Mouse (Mus musculus) induced T-regulatory cell, adult 2 months (primary cell): ENCODE data around the gene Ube2cbp.

Experiments used
- DNase-seq: peaks from one replicate; pipeline ENCODE4 v3.0.0-alpha.2; 2012; ENCODE audit warnings: low read depth

Gene Ube2cbp

DNA sequence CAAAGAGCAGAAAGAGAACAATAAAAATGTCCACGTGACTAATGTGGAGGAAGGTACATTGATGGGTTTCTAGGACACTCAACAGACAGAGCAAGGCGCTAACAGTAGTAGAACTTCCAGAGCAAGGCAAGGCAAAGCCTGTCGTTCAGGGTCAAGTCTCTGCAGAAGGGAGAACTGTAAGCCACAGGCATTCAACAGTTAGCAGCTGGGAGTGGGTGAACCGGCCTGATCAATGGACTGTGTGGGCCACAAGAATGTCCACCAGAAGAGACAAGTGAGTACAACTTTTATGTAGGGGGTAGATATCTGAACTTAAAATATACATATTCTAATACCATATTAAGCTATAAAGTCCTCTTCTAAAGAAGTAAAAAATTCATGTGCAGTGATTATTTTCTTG is 41.4 kb downstream of the Ube2cbp start:
- DNase-seq: no peak

DNA sequence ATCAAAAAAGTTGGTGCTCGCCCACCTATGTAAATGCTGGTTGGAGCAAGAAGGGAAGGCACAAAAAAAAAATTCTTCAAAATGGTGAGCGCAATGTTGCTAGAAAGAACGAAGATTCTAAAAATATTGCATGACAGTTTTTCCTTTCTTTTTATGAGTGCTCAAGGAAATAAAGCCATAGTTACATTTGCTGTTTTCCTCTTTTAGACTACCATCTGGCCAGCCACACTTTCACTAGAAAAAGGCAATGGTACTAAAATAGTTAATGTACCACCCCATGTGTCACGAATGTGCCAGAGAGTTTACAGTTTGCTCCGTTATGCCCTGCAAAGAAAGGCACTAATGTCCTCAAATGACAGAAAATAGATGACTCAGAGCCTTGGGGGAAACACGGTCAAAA is 45.4 kb downstream of the Ube2cbp start:
- no peak for DNase-seq

DNA sequence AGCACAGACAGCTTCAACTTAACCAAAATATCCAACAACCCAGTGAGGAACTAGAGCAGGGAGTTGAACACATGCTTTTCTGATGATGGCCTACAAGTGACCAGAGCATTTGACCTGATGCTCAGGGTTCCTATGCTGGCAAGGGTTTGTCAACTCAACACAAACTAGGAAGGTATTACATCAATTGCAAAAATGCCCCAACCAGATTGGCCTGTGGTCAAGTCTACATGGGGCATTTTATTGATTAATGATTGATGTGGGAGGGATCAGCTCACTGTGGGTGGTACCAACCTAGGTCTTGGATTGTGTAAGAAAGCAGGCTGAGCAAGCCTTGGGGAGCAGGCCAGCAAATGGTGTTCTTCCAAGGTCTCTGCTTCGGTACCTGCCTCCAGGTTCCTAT is 46.8 kb downstream of the Ube2cbp start:
- DNase-seq: no peak

DNA sequence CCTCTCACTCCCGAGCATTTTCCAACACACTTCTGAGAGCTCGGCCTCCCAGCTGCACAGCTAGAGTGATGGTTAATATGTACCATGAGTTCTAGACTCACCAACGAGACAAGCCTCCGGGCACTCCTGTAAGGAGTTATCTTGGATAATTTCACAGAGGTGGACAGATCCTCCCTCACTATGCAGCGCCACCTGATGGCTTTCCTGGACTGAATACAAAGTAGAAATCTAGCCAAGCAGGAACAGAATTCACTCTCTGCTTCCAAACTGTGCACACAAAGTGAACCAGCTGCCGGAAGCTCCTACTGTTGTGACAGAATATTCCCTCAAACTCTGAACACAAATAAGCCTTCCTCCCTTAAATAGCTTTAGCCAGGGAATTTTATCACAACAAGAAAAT is 69.0 kb downstream of the Ube2cbp start:
- no peak for DNase-seq

DNA sequence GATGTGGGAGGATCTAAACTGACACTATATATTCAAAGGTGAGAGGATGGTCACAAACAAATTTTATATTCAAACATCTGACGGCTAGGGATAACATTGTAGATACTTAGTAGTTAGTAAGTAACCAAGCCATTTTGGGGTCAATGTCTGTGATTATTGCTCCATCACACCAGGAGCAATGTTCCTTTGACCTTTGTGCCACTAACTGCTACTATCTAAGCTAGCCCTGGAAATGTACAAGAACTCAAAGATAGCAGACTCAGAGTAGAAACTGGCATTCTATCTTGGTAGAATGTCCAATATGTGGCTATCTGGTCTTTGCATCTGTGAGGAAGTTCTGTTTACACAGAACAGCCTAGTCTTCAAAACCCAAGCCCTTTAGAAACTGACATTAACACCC is 69.7 kb downstream of the Ube2cbp start:
- no peak for DNase-seq

DNA sequence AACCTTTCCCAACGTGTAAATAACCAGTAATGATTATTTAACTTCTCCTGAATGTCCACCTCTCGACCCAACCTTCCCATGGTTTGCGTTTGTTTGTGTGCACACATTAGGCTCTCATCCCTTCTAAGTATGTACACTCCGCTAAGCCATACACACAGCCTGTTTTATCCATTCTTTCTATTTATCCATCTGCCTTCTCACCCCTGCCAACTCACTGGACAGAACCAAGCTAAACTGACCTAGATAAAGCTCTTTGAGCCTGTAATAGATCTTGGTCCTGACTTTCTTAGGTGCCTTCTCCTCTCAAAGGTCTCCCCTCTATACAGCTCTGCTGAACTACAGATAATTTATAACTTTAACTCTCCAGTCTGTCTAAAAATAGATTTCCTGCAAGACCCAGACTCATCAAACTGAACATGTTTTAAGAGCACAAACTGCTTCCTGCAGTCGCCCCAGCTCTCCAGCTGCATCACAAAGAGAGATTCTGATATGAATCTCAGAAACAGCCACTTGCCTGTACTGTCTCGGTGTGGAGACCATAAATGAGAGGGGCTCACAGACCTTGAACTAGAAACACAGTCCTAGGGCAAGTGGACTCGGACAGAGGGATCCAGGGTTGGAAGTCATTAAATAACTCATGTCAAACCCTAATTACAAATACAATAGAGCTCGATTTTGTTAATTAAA is 71.0 kb downstream of the Ube2cbp start:
- DNase-seq: no peak

DNA sequence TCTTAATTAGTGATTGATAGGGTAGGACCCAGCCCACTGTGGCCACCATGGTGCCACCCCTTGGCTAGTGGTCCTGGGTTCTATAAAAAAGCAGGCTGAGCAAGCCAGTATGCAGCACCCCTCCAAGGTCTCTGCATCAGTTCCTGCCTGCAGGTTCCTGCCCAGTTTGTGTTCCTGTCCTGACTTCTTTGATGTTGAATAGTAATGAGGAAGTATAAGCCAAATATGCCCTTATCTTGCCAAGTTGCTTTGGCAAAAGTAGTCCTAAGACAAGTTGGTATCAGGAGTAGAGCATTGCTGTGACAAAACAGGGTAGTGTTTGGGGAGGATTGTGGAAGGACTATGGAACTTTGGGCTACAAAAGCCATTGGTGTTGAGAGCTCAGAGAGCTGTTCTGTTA is 73.3 kb downstream of the Ube2cbp start:
- DNase-seq: no peak

DNA sequence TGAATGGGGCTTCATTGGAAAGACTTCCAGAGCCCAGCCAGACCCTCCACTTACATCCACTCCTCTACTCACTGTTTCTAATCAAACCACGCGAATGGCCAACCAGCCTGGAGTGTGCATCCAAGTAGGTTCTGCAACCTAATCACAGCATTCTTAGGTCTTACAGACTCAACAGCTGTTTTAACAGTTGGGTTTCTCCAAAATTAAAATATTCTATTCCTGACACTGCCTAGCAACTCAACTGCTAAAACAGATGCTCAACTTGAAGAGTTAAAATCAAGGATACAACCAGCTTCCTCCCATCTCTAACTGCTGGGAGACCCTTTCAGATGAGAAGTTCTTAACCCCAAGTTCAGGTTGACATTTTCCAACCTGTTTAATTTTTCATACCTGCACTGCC is 74.0 kb downstream of the Ube2cbp start:
- DNase-seq: no peak

DNA sequence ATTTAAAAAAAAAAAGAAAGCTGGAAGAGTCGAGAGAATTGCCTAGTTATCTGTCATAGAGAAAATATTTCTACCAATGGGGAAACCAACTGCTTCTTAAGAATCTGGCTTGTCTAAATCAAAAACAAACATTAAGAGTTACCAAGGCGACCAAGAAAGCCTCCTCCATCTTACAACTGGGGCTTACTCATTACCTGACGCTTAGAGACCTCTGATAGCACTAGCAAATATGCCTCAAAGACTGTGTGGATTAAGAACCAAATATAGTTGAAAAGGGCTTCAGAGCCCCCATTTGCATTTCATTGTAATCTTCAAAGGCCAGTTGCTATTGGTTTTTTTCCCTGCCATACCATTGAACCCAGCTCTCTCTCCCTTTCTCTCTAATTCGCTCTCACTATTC is 76.2 kb downstream of the Ube2cbp start:
- DNase-seq: no peak

DNA sequence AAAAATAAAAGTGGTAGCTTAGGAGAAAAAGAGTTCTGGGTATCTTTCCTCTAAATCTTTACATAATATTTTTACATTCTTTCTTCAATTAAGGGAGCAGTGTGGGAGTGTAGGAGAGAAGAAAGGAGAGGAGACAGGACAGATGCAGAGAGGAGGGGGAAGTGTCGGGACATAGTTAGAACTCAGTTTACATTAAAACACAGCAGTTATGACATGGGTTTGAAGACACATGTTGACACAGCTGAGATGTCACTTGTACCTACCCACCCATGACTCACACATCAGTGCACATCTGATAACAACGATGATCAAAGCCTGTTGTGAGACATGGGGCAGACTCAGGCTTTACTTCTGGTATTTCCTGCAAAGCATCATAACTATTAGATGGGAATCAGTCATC is 87.8 kb downstream of the Ube2cbp start:
- no peak for DNase-seq

DNA sequence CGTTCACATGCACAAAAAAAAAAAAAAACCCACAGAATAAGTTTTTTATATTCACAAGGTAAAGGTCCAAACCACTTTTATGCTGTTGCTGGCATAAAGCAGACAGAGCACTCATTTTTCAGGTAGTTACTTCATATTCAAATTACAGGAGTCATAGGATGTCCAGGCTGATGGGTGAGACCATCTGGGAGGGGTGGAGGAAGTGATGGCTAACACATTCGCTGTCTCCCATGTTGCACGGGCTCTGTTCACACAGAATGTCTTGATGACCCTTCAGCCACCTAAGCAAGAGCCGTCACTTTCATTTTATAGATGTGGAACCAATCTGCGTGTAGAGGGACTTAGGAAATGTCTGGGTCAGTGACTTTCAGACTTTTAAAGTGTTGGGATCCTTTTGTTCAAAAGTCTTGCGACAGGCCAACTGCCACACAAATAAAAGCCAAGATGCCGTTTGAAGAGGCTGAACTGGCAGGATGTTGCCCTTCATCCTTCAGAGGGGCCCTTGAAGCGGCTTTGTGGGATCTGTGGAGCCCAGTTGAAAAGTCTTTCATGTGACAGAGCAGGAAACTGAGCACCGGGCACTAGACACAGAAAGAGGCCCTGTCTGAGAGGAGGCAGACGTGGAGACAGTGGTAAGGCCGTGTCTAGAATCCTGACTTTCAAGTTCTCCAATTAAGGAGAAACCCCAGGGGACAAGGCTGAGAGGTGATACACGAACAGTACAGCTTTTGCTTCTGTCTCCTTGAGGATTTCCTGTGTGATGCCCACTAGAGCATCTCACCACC is 91.8 kb downstream of the Ube2cbp start:
- no peak for DNase-seq

DNA sequence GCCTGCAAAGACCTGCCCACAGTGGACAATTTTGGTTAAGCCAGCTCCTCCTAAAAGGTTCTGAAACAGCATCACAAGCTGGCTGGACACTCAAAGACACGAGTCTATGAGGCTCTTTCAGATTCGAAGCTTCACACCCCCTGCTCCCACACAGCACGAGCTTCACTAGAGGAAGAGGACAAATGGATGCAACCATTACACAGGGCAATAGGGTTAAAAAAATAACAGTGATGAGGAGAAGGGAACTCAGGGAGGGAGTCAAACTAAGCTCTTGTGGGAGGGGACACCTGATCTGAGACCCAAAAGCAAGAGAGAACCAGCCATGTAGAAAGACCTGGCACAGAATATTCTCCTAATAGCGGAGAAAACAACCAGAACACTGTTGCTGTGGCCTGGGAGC is 95.5 kb downstream of the Ube2cbp start:
- no peak for DNase-seq

DNA sequence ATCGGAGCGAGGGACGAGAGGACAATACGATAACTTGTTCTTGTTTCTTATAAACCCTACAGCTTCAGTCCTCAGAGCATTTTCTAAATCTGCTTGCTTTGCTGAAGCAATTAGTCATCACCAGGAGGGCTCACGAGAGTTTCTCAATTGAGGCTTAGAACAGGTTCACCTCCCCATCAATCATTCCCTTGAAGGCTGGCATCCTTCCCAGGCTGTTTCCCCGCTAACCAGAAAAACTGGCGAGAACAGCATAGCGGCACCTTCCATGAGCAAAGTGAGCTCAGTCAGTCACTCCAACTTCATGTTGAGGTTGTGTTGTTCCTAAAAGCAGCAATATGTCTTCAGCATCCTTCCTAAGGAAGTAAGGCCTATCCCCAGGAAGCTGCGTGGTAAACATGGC is 104.2 kb downstream of the Ube2cbp start:
- DNase-seq: no peak

DNA sequence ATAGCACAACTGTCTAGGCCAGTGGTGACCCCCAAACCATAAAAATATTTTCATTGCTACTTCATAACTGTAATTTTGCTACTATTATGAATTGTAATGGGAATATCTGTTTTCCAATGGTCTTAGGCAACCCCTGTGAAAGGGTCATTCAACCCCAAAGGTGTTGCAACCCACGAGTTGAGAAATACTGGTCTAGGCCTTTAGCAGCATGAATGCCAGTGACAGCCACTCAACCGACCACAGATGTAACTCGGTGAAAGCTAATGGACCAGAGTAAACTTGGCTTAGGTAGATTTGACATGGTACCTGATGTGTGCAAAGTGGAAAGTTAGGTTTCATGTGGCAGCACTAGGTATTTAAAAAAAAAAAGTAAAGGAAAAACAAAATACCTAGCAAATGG is 108.9 kb downstream of the Ube2cbp start:
- DNase-seq: no peak

DNA sequence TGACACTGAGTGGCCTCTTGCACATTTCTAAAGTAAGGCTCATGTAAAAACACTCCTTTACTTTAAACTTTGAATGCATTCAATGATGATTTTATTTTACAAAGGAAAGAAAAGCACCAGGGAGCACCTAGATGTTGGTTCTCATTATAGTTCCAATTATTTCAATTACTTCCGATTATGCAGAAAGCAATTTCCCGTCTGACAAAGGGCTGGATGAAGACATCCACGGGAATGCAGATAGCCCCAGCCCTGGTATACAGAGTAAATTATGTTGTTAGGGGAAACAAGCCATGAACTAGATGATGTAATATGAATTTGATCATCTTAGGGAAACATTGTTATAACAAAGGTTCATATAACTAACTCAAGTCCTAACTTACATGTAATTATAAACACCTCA is 113.3 kb downstream of the Ube2cbp start:
- DNase-seq: no peak

DNA sequence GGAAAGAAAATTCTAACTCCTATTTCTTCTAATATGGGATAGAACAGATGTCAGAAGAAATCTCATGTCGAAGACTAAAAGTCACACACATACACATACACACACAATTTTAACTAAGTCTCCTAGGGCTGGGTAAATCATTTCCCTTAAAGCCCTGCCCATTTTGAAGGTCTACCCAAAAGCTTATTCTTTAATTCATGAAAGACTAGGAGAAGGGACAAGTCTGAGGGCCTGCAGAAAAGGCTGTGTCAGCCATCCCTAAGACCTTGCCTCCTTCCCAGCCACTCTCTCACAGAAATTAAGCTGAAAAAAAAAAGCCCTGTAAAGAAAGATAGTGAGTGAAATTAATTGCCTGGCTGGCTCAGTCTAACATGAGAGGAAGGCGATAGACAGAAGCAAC is 128.0 kb downstream of the Ube2cbp start:
- DNase-seq: no peak

DNA sequence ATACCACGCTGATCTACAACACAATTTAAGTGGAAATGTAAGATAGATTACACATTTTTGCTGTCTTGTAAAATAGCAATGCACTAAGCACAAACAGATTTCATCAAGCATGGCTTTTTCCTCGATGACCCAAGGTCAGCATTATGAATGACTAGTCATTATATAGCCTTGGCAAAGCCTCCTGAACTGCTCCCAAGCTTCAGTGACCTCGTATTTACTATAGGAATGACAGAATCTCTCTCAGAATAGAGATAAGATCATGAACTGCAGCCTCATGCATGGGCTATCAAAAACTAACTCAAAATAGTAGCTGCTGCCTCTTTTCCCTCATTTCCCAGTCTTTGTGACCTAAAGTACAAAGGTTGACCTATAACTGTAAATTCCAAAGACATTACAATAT is 128.4 kb downstream of the Ube2cbp start:
- DNase-seq: no peak

DNA sequence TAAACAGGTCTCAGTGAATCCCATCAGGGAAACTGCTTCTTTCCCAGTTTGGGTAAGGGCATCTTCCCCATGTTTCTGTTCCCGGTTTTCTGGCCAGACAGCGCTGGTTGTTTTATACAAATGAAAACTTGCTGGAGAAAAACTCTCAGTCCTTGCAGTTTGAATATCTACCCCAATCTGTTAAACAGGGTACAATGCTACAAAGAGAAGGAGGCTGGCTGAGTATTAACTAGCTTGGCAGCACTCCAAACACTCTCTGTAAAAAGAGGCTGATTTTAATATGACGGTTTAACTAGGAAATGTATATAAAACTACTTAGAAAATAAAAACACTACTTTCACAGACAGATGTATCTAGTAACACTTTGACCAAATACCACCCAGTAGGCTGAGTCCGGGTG is 129.2 kb downstream of the Ube2cbp start:
- DNase-seq: no peak

DNA sequence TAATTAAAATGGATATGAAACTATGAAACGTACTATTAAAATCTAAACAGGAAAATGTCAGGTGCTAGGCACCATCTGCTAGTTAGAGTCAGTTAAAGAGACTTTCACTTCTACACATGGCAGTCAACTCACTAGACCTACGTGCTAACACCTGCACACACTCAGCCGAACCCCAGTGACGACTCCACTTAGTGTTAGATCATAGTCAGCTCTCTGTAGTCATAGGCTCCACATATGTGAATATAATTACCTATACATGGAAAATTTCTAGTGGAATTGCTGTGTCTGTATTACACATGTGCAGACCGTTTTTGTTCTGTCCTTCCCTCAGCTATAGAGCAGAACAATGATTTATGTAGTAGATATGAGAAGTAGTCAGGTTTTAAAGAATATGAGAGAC is 130.4 kb downstream of the Ube2cbp start:
- DNase-seq: no peak

DNA sequence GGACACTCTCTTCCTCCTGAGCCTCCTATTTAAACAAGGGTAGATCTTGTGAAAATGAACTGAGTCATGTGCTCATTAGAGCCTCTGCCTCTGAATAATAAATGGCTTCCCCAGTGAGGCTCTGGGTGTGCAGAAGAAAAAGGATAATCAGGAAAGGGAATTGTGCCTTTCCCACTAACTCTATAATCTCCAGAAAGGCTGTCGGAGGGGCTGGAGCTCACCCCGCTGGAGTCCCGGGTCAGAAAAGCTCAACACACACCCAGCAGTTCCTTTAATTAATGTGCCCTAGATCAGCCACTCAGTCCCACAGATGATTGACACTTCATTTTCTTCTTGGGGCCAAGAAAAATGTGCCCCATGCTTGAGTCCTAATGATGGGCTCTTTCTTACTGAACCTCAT is 134.2 kb downstream of the Ube2cbp start:
- DNase-seq: no peak

DNA sequence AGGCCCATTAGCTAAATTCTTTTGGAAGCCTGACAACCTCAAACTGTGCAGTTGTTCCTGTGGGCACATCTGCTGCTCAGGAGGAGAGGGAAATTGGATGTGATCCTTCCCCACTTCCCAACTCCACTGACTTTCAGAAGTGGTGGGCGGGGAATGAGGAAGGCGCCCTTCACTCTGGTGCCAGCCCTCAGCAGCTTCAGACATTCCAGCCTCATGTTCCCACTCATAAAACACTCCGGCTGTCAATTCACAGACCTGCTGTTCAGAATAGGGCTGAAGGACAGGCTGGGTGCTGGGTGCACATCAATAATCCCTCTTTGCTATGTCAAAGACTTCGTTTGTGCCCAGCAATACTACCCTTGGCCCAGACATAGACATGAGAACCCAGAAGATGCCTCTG is 136.5 kb downstream of the Ube2cbp start:
- no peak for DNase-seq

DNA sequence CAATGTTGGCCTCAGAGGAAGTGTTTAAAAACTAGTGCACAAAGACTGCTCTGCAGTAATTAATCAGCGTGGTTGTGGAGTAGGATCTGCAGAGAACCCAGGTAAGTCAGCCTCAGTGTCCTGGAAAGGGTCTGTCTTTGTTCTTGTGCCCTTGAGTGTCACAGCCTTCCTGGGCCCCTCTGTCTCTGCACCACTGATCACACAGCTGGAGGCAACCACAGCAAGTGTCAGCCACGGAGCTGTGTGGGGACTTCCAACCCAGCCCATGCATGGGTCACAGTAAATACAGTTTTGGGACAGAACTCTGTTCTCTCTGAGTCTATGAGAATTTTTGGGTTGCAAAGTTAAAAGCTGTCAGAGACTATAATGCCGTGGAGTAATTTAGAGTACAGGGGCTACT is 137.4 kb downstream of the Ube2cbp start:
- DNase-seq: no peak

DNA sequence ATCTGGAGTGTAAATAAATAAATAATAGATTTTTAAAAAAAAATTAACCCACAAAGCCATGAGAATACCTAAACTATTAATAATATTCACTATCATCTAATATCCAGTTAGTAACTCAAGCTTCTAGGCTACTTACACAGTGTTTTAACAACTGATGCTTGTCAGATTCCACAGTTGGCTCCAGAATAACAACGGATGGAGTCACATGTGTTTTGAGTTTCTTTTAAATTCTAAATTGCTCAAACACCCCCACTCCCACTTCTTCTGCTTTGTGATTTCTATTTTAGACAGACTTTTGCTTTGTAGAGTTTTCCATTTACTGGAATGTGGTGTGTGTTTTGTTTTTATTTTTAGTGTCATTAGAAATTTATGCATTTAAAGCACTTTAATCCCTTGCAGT is 140.0 kb downstream of the Ube2cbp start:
- no peak for DNase-seq

DNA sequence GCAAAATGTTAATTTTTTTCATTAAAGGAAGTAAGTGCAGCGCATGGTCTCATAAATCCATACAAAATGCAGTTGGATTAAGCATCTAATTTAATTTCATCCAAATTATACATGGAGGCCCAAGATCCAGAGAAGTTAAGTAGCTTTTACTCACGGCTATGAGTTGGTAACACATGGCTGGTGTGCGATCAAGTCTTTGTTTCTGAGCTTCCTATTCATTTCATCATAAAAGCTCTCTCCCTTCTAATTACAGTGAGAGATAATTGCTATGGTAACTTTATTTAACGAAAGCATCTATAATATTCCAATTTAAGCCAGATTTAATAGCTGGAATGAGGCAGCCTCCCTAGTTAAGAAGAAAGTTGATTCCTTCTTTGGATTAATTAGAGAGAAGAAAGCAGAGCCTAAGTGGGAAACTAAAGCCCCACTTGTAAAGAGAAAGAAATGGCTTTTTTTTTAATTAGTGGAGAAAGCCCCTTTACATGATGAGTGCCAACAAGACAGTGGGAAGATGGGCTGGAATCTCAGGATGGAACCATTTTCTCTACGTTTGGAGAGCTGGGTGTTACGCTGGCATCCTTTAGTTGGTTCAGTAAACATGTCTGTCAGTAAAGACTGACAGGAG is 145.1 kb downstream of the Ube2cbp start:
- no peak for DNase-seq
